Mouse (Mus musculus): ENCODE data around the gene Ugt2a2. TPM values are rescaled to one million over a fixed set of nuclear protein-coding genes. Genes with fewer than 3 reads are reported as not detected.

Gene Ugt2a2
- not detected for total RNA-seq (2023)

DNA sequence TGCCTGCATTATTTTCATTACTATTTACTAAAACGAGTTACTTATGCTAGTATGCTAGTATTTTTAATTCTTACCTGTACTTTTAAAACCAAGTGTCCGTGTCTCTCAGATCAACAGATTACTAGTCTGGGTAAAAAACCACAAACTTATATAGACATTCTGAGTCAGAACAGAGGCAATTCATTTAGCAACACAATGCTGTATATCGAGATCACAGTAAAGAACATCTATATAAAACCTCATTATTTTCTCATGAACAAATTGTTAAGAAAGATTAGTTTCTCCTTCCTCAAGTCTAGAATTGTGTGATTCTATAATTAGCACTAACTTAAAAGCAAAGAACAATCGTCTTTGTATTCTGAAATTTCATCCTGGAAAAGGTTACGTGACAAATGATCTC, at the start of gene Ugt2a2:
TSS of gene Ugt2a2 (minus strand) at position 101 of the 400 bp plus-strand sequence.

DNA sequence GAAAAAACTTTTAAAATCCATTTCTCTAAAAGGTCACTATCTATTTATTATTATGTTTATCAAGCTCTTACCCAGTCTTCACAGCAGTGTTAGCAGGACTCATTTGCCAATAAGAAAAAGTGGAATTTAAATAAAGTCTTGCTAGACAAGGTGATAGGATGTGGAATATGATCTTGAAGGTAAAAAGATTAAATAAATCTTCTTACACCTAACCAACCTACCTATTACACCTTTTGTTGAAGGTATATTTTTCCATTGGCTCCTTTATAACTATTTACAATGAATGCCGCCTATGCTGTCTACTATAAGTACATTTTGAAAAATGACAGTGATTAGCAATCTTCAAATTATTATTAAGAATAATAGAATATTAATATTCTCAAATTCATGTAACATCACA, 8.7 kb upstream of the Ugt2a2 start, which contains the start of gene Ugt2a1:
TSS of gene Ugt2a1 (minus strand) at position 101 of the 400 bp plus-strand sequence.

DNA sequence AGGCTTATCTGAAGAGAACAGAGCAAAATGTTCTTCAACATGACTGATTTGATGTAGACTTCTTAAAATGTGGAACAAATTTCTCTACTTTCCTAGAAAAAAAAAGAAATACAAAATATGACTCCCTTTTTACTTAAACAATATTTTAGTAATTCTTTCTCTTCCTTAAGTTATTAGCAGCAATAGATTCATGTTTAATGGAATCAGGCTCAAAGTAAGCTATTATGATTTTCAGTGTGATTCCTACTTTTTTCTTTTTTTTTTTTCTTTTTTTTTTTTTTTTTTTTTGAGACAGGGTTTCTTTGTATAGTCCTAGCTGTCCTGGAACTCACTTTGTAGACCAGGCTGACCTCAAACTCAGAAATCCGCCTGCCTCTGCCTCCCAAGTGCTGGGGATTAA, 4.6 kb upstream of the Ugt2a2 start, which contains the start of gene Gm43638:
TSS of gene Gm43638 (minus strand) at position 101 of the 400 bp plus-strand sequence.

DNA sequence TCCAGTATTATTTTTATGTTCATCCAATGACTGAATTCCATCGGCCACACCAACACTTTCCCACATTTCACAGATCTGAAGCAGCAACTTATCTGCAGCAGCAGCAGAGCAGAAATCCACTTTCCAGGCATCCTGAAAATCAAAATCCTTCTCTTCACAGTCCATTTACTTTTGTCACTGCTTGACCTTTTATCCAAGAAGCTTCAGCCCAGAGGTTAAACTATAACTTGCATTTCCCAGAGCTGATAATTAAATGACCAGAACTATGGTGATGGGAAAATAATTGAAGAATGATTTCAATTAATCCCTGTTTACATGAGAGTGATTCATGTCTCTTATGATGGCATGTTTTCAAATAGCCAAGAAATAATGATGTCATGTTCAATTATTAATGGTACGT, 58.0 kb downstream of the Ugt2a2 start, which contains the start of gene Ugt2b38:
TSS of gene Ugt2b38 (minus strand) at position 163 of the 400 bp plus-strand sequence.

Other genes starting within 250 kb of the Ugt2a2 start
- gene Ugt2b37, start 227.5 kb downstream of the Ugt2a2 start, total RNA-seq (2023): not detected
- not detected for gene Ugt2a3, start 145.1 kb downstream of the Ugt2a2 start, total RNA-seq (2023)
- not detected for gene Ugt2b38, start 58.1 kb downstream of the Ugt2a2 start, total RNA-seq (2023)
- gene Gm43638, start 4.5 kb upstream of the Ugt2a2 start, total RNA-seq (2023): not detected
- gene Ugt2a1, start 8.6 kb upstream of the Ugt2a2 start, total RNA-seq (2023): not detected
- gene Sult1b1, start 55.9 kb upstream of the Ugt2a2 start, total RNA-seq (2023): not detected
- gene Sult1d1, start 86.8 kb upstream of the Ugt2a2 start, total RNA-seq (2023): not detected
- gene Sult1e1, start 109.3 kb upstream of the Ugt2a2 start, total RNA-seq (2023): not detected
- not detected for gene Csn1s1, start 183.9 kb upstream of the Ugt2a2 start, total RNA-seq (2023)
- gene Csn2, start 217.4 kb upstream of the Ugt2a2 start, total RNA-seq (2023): not detected

All from CD4-positive naive resting alpha-beta T cell, adult 57 days (primary cell).